Mouse (Mus musculus) ES-Bruce4 (cell line): Measurements from ENCODE around the gene N4bp2l1. TPM values are rescaled to one million over a fixed set of nuclear protein-coding genes. Genes with fewer than 3 reads are reported as not detected.

Source experiments
- H3K27ac ChIP-seq: 2 replicates; pipeline ENCODE4 v1.5.1; 2012; ENCODE audit warnings: low read length, inconsistent platforms; ENCODE audit not compliant: insufficient read depth
- H3K27me3 ChIP-seq: 2 replicates; pipeline ENCODE4 v1.6.1; 2012; ENCODE audit warnings: mild to moderate bottlenecking, low read length, inconsistent platforms; ENCODE audit not compliant: control insufficient read depth, poor library complexity, insufficient read depth, severe bottlenecking
- H3K36me3 ChIP-seq: 2 replicates; pipeline ENCODE4 v1.6.1; 2012; ENCODE audit warnings: inconsistent platforms, mild to moderate bottlenecking, low read length, moderate library complexity; ENCODE audit not compliant: control insufficient read depth, poor library complexity, insufficient read depth, severe bottlenecking
- H3K4me1 ChIP-seq: one replicate; pipeline ENCODE4 v1.8.1; 2011; ENCODE audit warnings: low read length; ENCODE audit not compliant: control insufficient read depth, insufficient read depth
- H3K4me3 ChIP-seq: 2 replicates; pipeline ENCODE4 v1.5.1; 2011; ENCODE audit warnings: low read depth, mild to moderate bottlenecking, low read length
- H3K9ac ChIP-seq: 2 replicates; pipeline ENCODE4 v1.6.1; 2012; ENCODE audit warnings: low read depth, mild to moderate bottlenecking, inconsistent platforms; ENCODE audit not compliant: poor library complexity, severe bottlenecking
- H3K9me3 ChIP-seq: replicated peaks from 2 replicates; pipeline ENCODE4 v1.6.1; 2012; ENCODE audit warnings: mild to moderate bottlenecking, low read length, inconsistent platforms; ENCODE audit not compliant: control insufficient read depth, poor library complexity, insufficient read depth, severe bottlenecking
- CTCF ChIP-seq: IDR thresholded peaks from one replicate; pipeline ENCODE4 v1.8.1; 2011; ENCODE audit warnings: low read depth, low read length
- EP300 ChIP-seq: IDR thresholded peaks from 2 replicates; pipeline ENCODE4 v1.6.1; 2011; ENCODE audit warnings: low read depth, low read length; ENCODE audit not compliant: insufficient read depth
- POLR2A ChIP-seq: IDR thresholded peaks from one replicate; pipeline ENCODE4 v1.8.1; 2011; ENCODE audit warnings: low read length; ENCODE audit not compliant: insufficient read depth
- polyA plus RNA-seq: library from polyadenylated mRNA; stranded (reverse); fragments of >200 nt; gene quantifications from 2 replicates; pipeline ENCODE4 v1.2.4, GENCODE M21; 2011; ENCODE audit warnings: low read depth; ENCODE audit not compliant: missing spikeins, insufficient read depth, insufficient read length

Gene N4bp2l1
- polyA plus RNA-seq, 1 experiment = 8.2 TPM

GRCm38 (mm10) chr5:150601441-150602230, 4.6 kb upstream of the N4bp2l1 start:
- Histone ChIP-seq H3K27ac (no peak overlapping the region), H3K4me3 (no peak overlapping the region), H3K9me3 (no peaks in the 10 kb centered on the region), H3K36me3 (no peaks in the 10 kb centered on the region), H3K9ac (no peak overlapping the region), H3K4me1 (no peaks in the 10 kb centered on the region), H3K27me3 (no peaks in the 10 kb centered on the region)
- TF ChIP-seq POLR2A (no peak), CTCF (no peak), EP300 (no peak)

- TF ChIP-seq POLR2A = no peak
- no peak for TF ChIP-seq CTCF
- TF ChIP-seq EP300 = no peak
- Histone ChIP-seq H3K4me1 (no peaks in the 10 kb centered on the region), H3K27ac (no peak overlapping the region), H3K9ac (no peak overlapping the region), H3K36me3 (no peaks in the 10 kb centered on the region), H3K4me3 (no peak overlapping the region), H3K9me3 (no peaks in the 10 kb centered on the region), H3K27me3 (no peaks in the 10 kb centered on the region)
Observed at GRCm38 (mm10) chr5:150600554-150601440, 3.8 kb upstream of the N4bp2l1 start.

- no peaks in the 10 kb centered on the region for H3K36me3 ChIP-seq
- TF ChIP-seq POLR2A (no peak), CTCF (no peak), EP300 (no peak)
- H3K4me3 ChIP-seq = no peak overlapping the region
- no peak overlapping the region; the same call in 1 of the 2 replicates for H3K27ac ChIP-seq
- H3K27me3 ChIP-seq = no peaks in the 10 kb centered on the region
- no peak overlapping the region for H3K9ac ChIP-seq
- peaks cover 2% of the 10 kb centered on the region for H3K4me1 ChIP-seq
- no peaks in the 10 kb centered on the region for H3K9me3 ChIP-seq
Observed at GRCm38 (mm10) chr5:150599301-150600294, 2.6 kb upstream of the N4bp2l1 start.

- no peaks in the 10 kb centered on the region for H3K36me3 ChIP-seq
- no peak overlapping the region for H3K4me3 ChIP-seq
- H3K27ac ChIP-seq = no peak overlapping the region
- H3K9ac ChIP-seq = no peak overlapping the region
- no peaks in the 10 kb centered on the region for H3K9me3 ChIP-seq
- no peaks in the 10 kb centered on the region for H3K27me3 ChIP-seq
- TF ChIP-seq POLR2A (no peak), CTCF (no peak), EP300 (no peak)
- peaks cover 2% of the 10 kb centered on the region for H3K4me1 ChIP-seq
Observed at GRCm38 (mm10) chr5:150598202-150599119, 1.5 kb upstream of the N4bp2l1 start.
